In the genomic region with DNA sequence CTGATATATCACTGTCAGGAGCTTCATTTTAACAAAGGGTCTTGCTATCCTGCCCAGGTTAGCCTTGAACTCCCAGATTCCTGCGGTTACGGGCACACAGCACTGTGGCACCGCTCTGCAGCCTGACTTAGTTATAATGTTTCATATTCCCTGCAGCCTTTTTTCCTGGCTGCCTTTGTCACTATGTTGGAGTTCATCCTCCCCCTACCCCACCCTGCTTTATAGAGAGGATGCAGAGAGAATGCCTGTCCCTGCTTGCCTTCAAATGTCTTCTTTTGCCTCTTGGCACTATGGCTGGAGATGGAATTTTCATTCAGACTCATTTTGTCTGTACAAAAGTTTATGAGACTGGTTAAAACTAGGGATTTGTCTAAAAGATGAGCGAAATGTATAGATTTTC, we compare ENCODE assay signal across 17 mouse cellular contexts.
"Had no signal": no experiment of that assay in that cellular context is flagged by ENCODE, and none has a peak within 500 bp of the region (broad histone marks: within the 10 kb centered on the region; RNA-seq: fewer than 3 reads in every experiment).

No protein-coding gene starts in this region.

- H3K36me3 ChIP-seq: neural tube, embryonic 12.5 days; neural tube, embryonic 13.5 days; neural tube, embryonic 15.5 days; stomach, embryonic 15.5 days had no signal

- H3K4me1 ChIP-seq: neural tube, embryonic 12.5 days; neural tube, embryonic 13.5 days; neural tube, embryonic 15.5 days; stomach, embryonic 15.5 days had no signal

- H3K27me3 ChIP-seq: neural tube, embryonic 12.5 days; neural tube, embryonic 13.5 days; neural tube, embryonic 15.5 days; stomach, embryonic 15.5 days had no signal

- H3K27ac ChIP-seq: neural tube, embryonic 12.5 days; neural tube, embryonic 13.5 days; neural tube, embryonic 15.5 days; stomach, embryonic 15.5 days; stomach, postnatal 0 days had no signal

- H3K9me3 ChIP-seq: neural tube, embryonic 12.5 days; neural tube, embryonic 13.5 days; neural tube, embryonic 15.5 days; stomach, embryonic 15.5 days had no signal

- H3K9ac ChIP-seq: neural tube, embryonic 12.5 days; neural tube, embryonic 13.5 days; neural tube, embryonic 15.5 days; stomach, embryonic 15.5 days had no signal

- H3K4me3 ChIP-seq: neural tube, embryonic 12.5 days; neural tube, embryonic 13.5 days; neural tube, embryonic 15.5 days; stomach, embryonic 15.5 days had no signal

- H3K4me2 ChIP-seq: neural tube, embryonic 12.5 days; neural tube, embryonic 13.5 days; neural tube, embryonic 15.5 days; stomach, embryonic 15.5 days had no signal

- DNase-seq: retina, postnatal 1 day; right cerebral cortex, adult 18-20 months; right cerebral cortex, postnatal 14 days; right cerebral cortex, postnatal 25 days; right cerebral cortex, postnatal 4 days; spleen, adult 18-20 months; thymus, adult 18-20 months; thymus, adult 2 months; thymus, postnatal 14 days; thymus, postnatal 25 days; thymus, postnatal 36 days; thymus, postnatal 4 days had no signal
